Mouse (Mus musculus) adrenal gland, adult 8-10 months (tissue): Measurements from ENCODE around the gene Mast1. TPM values are rescaled to one million over a fixed set of nuclear protein-coding genes. Genes with fewer than 3 reads are reported as not detected.

ENCODE experiments used
- DNase-seq: peaks from one replicate; pipeline ENCODE4 v3.0.0; 2022
- total RNA-seq, 4 experiments: library from RNA; stranded (reverse); gene quantifications; 2 replicates each; pipeline ENCODE4 v1.2.4; 2022

Gene Mast1
- total RNA-seq, 4 experiments from 2014 or later = 2.1 to 9.2 (median 5.9) TPM

DNA sequence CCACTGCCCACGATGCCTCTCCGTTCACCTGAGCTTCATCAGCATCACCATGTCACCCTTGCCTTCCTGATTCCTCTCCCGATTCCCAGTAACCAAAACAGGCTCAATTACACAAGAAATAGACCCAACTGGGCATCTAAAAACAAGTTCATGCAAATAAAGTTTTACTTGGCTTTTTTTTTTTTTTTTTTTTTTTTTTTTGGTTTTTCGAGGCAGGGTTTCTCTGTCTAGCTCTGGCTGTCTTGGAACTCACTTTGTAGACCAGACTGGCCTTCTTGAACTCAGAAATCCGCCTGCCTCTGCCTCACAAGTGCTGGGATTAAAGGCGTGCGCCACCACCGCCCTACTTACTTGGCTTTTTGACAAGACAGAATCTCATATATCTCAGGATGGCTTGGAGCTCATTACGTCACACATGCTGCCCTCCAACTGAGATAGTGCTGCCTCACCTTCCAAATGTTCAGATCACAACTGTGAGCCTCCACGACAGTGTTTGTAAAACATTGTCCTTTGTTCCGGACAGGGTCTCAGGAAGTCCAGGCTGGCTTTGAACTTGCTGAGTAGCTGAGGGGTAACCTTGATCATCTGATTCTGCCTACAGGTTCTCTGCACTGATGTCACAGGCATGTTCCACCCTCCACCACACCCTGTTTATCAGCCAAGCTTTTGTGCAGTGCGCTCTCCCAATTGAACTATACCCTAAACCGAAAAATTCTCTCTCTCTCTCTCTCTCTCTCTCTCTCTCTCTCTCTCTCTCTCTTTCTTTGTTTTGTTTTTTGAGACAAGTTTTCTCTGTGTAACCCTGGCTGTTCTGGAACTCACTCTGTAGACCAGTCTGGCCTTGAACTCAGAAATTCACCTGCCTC, 694 bp upstream of the Mast1 start:
- no peak for DNase-seq

GRCm38 (mm10) chr8:84936041-84936961, 858 bp downstream of the Mast1 start:
- DNase-seq = no peak

GRCm38 (mm10) chr8:84935489-84935888, 1.7 kb downstream of the Mast1 start:
- no peak for DNase-seq

GRCm38 (mm10) chr8:84934860-84935259, 2.3 kb downstream of the Mast1 start:
- no peak for DNase-seq

DNA sequence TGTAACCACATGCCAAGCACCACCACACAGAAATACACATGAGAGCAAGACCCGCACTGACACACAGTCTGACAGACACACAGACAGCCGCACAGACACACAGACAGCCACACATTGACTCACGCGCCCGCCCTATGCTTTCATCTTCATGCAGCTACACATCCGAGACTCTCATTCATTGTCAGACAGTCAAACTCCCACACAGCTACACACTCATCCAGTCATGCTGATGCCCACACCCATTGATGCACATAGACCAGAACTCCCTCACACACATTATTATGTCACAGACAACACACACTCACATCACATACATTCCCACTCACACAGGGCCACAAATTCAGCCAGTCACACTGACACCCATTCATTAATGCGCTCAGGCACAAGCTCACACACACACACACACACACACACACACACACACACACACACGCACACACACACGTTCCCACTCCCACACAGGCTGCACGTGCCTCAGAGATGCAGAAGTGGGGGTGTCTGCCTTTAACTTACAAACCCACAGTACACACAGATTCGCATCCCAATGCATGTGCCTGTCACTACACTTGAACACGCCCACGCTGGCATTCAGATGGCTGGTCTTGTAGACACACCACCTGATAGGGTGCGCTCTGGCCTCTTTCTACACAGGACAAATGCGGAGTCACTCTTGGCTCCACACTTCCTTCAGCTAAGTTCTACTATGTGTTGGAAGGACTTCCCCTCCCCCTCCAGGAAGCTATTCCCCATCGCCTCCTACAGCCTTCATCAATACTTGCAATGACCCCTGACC, 3.2 kb downstream of the Mast1 start:
- no peak for DNase-seq

GRCm38 (mm10) chr8:84930582-84930981, 6.6 kb downstream of the Mast1 start:
- DNase-seq = no peak

GRCm38 (mm10) chr8:84928456-84929306, 8.5 kb downstream of the Mast1 start:
- no peak for DNase-seq

GRCm38 (mm10) chr8:84927513-84927912, 9.6 kb downstream of the Mast1 start:
- DNase-seq = no peak

- no peak for DNase-seq
Observed at GRCm38 (mm10) chr8:84925557-84925956, 11.6 kb downstream of the Mast1 start.

GRCm38 (mm10) chr8:84921596-84921995, 15.6 kb downstream of the Mast1 start:
- no peak for DNase-seq

- no peak for DNase-seq
Observed at GRCm38 (mm10) chr8:84918646-84919045, 18.5 kb downstream of the Mast1 start.

GRCm38 (mm10) chr8:84917781-84918180, 19.4 kb downstream of the Mast1 start:
- DNase-seq = no peak

DNA sequence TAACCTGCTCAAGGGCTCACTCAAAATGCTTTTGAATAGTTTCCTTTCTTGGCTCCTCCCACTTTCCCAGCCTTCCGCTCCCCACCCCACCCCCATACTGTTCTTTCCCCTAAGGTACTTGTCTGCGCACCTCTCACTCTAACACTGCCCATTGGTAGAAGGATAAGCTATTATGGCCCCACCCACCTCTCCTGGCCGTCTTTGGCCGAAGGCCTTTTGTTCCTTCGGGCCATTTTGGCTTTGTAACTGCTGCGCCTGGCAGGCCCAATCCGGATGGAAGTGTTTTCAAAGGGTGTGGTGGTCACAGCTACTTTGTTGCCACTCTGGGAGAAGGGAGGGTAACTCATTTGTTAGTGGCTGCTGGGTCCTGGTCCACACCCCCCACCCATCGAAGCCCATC, 21.9 kb downstream of the Mast1 start:
- DNase-seq = no peak

DNA sequence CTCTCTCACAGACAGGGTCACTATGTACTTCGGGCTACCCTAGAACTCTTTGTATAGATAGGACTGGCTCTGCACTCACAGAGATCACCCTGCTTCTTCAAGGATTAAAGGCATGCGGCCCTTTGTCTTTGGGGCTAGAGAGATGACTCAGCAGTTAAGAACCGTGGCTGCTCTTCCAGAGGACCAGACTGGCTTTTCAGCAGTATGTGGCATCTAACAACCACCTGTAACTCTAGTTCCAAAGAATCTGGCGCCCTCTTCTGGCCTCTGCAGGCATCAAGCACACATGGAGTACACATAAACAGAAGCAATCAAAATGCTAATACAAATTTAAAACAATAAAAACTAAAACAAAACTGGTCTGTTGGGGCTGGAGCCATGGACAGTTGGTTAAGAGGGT, 23.2 kb downstream of the Mast1 start:
- no peak for DNase-seq

- DNase-seq = no peak
Observed at GRCm38 (mm10) chr8:84913502-84913900, 23.7 kb downstream of the Mast1 start.

DNA sequence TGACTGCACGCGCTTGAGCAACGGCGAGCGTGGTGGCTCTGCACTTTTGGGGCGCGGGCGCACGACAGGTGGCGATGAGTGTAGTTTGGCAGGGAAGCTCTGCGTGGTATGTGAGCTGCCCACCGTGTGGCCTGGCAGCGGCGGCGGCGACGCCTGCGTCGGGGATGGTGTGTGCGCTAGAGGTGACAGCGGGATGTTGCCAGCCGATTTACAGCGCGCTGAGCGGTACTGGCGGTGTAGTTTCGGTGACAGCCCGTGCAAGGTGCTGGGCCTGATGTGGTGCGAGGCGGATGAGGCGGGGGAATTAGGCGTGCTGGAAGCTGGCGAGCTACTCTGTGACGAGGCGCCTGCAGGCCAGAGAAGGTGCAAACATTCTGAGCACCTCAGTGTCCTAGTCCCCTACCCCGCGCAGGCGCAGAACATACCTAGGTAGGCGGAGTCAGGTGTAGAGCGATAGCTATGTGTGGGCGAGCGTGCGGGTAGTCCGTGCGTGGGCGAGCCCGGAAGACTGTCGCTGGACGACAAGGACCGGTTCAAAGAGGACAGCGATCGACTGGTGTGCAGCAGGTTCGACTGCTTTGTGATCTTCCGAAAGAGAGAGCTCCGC, 24.2 kb downstream of the Mast1 start:
- DNase-seq = peak; percentile 53

- DNase-seq = no peak
Observed at GRCm38 (mm10) chr8:84912391-84912790, 24.8 kb downstream of the Mast1 start.

DNA sequence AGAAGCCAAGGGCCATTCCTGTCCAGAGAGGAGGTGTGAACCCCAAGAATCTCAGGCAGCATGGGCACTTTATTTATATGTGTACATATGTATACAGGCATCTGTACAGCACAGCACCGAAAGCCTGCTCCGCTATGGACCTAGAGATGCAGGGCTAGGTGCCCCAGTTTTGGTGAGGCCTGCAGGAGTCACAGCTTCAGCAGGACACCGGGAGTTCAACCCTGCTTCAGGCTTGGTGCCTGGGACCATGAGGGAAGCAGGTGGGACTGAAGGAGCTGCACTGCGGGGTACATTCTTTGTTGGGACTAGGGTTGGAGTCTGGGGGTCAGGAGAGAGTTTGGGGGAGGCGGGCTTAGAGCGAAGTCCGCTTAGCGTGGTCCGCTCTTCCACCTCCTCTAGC, 25.3 kb downstream of the Mast1 start:
- DNase-seq = no peak

DNA sequence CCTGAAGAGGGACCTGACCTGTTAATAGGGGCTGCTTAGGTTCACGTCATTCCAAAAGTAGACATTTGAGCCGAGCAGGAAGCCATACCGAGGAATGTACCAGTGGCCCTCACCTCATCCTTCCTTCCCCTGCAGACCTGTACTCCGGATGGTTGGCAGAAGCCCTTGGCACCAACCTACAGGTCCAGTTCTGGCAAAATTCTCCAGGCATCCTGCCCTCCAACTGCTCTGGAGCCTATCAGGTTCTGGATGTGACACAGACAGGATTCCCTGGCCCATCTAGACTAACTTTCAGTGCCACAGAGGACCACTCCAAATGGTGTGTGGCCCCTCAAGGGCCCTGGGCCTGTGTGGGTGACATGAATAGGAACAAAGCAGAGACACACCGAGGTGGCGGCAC, 26.6 kb downstream of the Mast1 start:
- no peak for DNase-seq

GRCm38 (mm10) chr8:84909949-84910348, 27.2 kb downstream of the Mast1 start:
- DNase-seq = no peak

- DNase-seq = no peak
Observed at GRCm38 (mm10) chr8:84909162-84909767, 27.9 kb downstream of the Mast1 start.
